ENCODE assay signal across 17 mouse cellular contexts in genomic region chr3:153605767-153606098, GRCm38 (mm10).
DNase-seq lines count a peak whose midpoint lies in the region; ATAC-seq lines count a peak whose summit lies in the region.
"Had no signal": no experiment of that assay in that cellular context is flagged by ENCODE, and none has a peak within 500 bp of the region (broad histone marks: within the 10 kb centered on the region; RNA-seq: fewer than 3 reads in every experiment).

No protein-coding gene starts in this region.

- intact Hi-C loops in heart, postnatal 36 days (cut with DNase I) = no loop called here

- no peak overlapping the region for H3K9ac ChIP-seq in forebrain, embryonic 12.5 days
- H3K9ac ChIP-seq in forebrain, embryonic 11.5 days (ENCODE audit: low read length) = no peak overlapping the region
- H3K9ac ChIP-seq in hindbrain, embryonic 11.5 days (ENCODE audit: low read depth, low read length) = no peak overlapping the region
- no peak overlapping the region for H3K9ac ChIP-seq in midbrain, embryonic 11.5 days (ENCODE audit: low read length)
- no peak overlapping the region for H3K9ac ChIP-seq in neural tube, embryonic 12.5 days
- H3K9ac ChIP-seq: embryonic facial prominence, embryonic 13.5 days; limb, embryonic 13.5 days; liver, embryonic 15.5 days had no signal

- ATAC-seq in forebrain, embryonic 12.5 days (ENCODE audit: low FRiP score) = 0 out of 2 replicates have a peak, but pooled peaks have one; percentile 23
- no peak for ATAC-seq in forebrain, embryonic 11.5 days (replicated peaks; ENCODE audit: low FRiP score)
- ATAC-seq in hindbrain, embryonic 11.5 days (ENCODE audit: low FRiP score) = peak; percentile 76
- ATAC-seq in midbrain, embryonic 11.5 days (ENCODE audit: low FRiP score) = no peak; the same call in 1 of the 2 replicates
- no peak; the same call in 1 of the 2 replicates for ATAC-seq in neural tube, embryonic 12.5 days (ENCODE audit: low FRiP score, low read depth)
- ATAC-seq: Patski had no signal

- H3K4me1 ChIP-seq in forebrain, embryonic 12.5 days = peaks cover 19% of the 10 kb centered on the region
- peaks cover 2% of the 10 kb centered on the region; the same call in 1 of the 2 replicates for H3K4me1 ChIP-seq in forebrain, embryonic 11.5 days (replicated peaks; ENCODE audit: control insufficient read depth, insufficient read depth, low read length)
- H3K4me1 ChIP-seq in hindbrain, embryonic 11.5 days (replicated peaks; ENCODE audit: control insufficient read depth, insufficient read depth, low read length) = no peaks in the 10 kb centered on the region
- H3K4me1 ChIP-seq in midbrain, embryonic 11.5 days (ENCODE audit: control insufficient read depth, insufficient read depth, low read length) = peaks cover 3% of the 10 kb centered on the region; the same call in 1 of the 2 replicates
- H3K4me1 ChIP-seq in neural tube, embryonic 12.5 days = peaks cover 25% of the 10 kb centered on the region
- H3K4me1 ChIP-seq: limb, embryonic 13.5 days had no signal

- 56% methylated on average over 11 of the region's 11 CpGs for WGBS in forebrain, embryonic 12.5 days
- 67% methylated on average over 11 of the region's 11 CpGs for WGBS in forebrain, embryonic 11.5 days
- WGBS in hindbrain, embryonic 11.5 days = 40% methylated on average over 11 of the region's 11 CpGs
- whole genome bisulfite sequencing in midbrain, embryonic 11.5 days = 75% methylated on average over 11 of the region's 11 CpGs
- 18% methylated on average over 11 of the region's 11 CpGs for WGBS in neural tube, embryonic 12.5 days

- no peak overlapping the region for H3K4me3 ChIP-seq in forebrain, embryonic 12.5 days (replicated peaks)
- no peak overlapping the region for H3K4me3 ChIP-seq in forebrain, embryonic 11.5 days (ENCODE audit: low read depth, low read length)
- no peak overlapping the region for H3K4me3 ChIP-seq in hindbrain, embryonic 11.5 days (ENCODE audit: low read depth, low read length)
- no peak overlapping the region for H3K4me3 ChIP-seq in midbrain, embryonic 11.5 days (ENCODE audit: low read depth, low read length)
- no peak overlapping the region for H3K4me3 ChIP-seq in neural tube, embryonic 12.5 days
- H3K4me3 ChIP-seq: embryonic facial prominence, embryonic 13.5 days; heart, adult 2 months; limb, embryonic 13.5 days; liver, embryonic 15.5 days had no signal

- H3K27me3 ChIP-seq in forebrain, embryonic 12.5 days = no peaks in the 10 kb centered on the region
- H3K27me3 ChIP-seq in forebrain, embryonic 11.5 days (ENCODE audit: control insufficient read depth, insufficient read depth, low read length) = no peaks in the 10 kb centered on the region
- no peaks in the 10 kb centered on the region for H3K27me3 ChIP-seq in hindbrain, embryonic 11.5 days (ENCODE audit: control insufficient read depth, insufficient read depth, low read length)
- no peaks in the 10 kb centered on the region for H3K27me3 ChIP-seq in midbrain, embryonic 11.5 days (ENCODE audit: control insufficient read depth, insufficient read depth, low read length)
- no peaks in the 10 kb centered on the region for H3K27me3 ChIP-seq in neural tube, embryonic 12.5 days (replicated peaks)
- H3K27me3 ChIP-seq: embryonic facial prominence, embryonic 13.5 days; limb, embryonic 13.5 days; liver, embryonic 15.5 days; Patski had no signal

- no peaks in the 10 kb centered on the region for H3K9me3 ChIP-seq in forebrain, embryonic 12.5 days
- no peaks in the 10 kb centered on the region for H3K9me3 ChIP-seq in forebrain, embryonic 11.5 days (ENCODE audit: control insufficient read depth, low read length)
- H3K9me3 ChIP-seq in hindbrain, embryonic 11.5 days (ENCODE audit: control insufficient read depth, low read length) = no peaks in the 10 kb centered on the region
- no peaks in the 10 kb centered on the region for H3K9me3 ChIP-seq in midbrain, embryonic 11.5 days (ENCODE audit: control insufficient read depth, low read length)
- no peaks in the 10 kb centered on the region for H3K9me3 ChIP-seq in neural tube, embryonic 12.5 days
- H3K9me3 ChIP-seq: embryonic facial prominence, embryonic 13.5 days; limb, embryonic 13.5 days; liver, embryonic 15.5 days had no signal

- no peaks in the 10 kb centered on the region for H3K36me3 ChIP-seq in forebrain, embryonic 12.5 days (replicated peaks)
- H3K36me3 ChIP-seq in forebrain, embryonic 11.5 days (ENCODE audit: control insufficient read depth, insufficient read depth, low read length) = no peaks in the 10 kb centered on the region
- no peaks in the 10 kb centered on the region for H3K36me3 ChIP-seq in hindbrain, embryonic 11.5 days (ENCODE audit: control insufficient read depth, insufficient read depth, low read length)
- H3K36me3 ChIP-seq in midbrain, embryonic 11.5 days (ENCODE audit: control insufficient read depth, insufficient read depth, low read length) = no peaks in the 10 kb centered on the region
- no peaks in the 10 kb centered on the region for H3K36me3 ChIP-seq in neural tube, embryonic 12.5 days
- H3K36me3 ChIP-seq: embryonic facial prominence, embryonic 13.5 days; limb, embryonic 13.5 days; liver, embryonic 15.5 days had no signal

- H3K4me2 ChIP-seq in forebrain, embryonic 12.5 days = no peak overlapping the region
- no peak overlapping the region for H3K4me2 ChIP-seq in forebrain, embryonic 11.5 days (ENCODE audit: low read depth, low read length, severe bottlenecking)
- H3K4me2 ChIP-seq in hindbrain, embryonic 11.5 days (replicated peaks; ENCODE audit: low read depth, low read length) = 0 out of 2 replicates have a peak overlapping the region, but pooled peaks have one; percentile 0
- H3K4me2 ChIP-seq in midbrain, embryonic 11.5 days = no peak overlapping the region
- peak overlapping the region; percentile 49 for H3K4me2 ChIP-seq in neural tube, embryonic 12.5 days (replicated peaks)
- H3K4me2 ChIP-seq: embryonic facial prominence, embryonic 13.5 days; limb, embryonic 13.5 days; liver, embryonic 15.5 days had no signal

- no peak for DNase-seq in forebrain, embryonic 11.5 days (ENCODE audit: low spot score)
- no peak for DNase-seq in hindbrain, embryonic 11.5 days (ENCODE audit: low spot score)
- no peak for DNase-seq in midbrain, embryonic 11.5 days (ENCODE audit: low spot score, missing footprints)
- no peak for DNase-seq in heart, postnatal 36 days
- DNase-seq in ovary, postnatal 10 days (ENCODE audit: low spot score) = no peak
- no peak for DNase-seq in cerebellum, postnatal 25 days
- DNase-seq: gastrocnemius, postnatal 10 days; heart, adult 2 months; kidney, adult 18-20 months; kidney, postnatal 36 days; lung, postnatal 10 days had no signal

- peak overlapping the region; percentile 31; the same call in 1 of the 2 replicates for H3K27ac ChIP-seq in forebrain, embryonic 12.5 days
- H3K27ac ChIP-seq in forebrain, embryonic 11.5 days (ENCODE audit: low read depth, low read length) = no peak overlapping the region
- peak overlapping the region; percentile 63 for H3K27ac ChIP-seq in hindbrain, embryonic 11.5 days (ENCODE audit: low read depth, low read length)
- 0 out of 2 replicates have a peak overlapping the region, but pooled peaks have one; percentile 14 for H3K27ac ChIP-seq in midbrain, embryonic 11.5 days (ENCODE audit: low read depth, low read length)
- peak overlapping the region; percentile 65 for H3K27ac ChIP-seq in neural tube, embryonic 12.5 days
- H3K27ac ChIP-seq: embryonic facial prominence, embryonic 13.5 days; heart, adult 2 months; limb, embryonic 13.5 days; liver, embryonic 15.5 days had no signal

Comparison
In these comparisons a context has a peak if more than half of its experiments do, and no peak if none do; other contexts are left out.
1. ATAC-seq: peak in forebrain, embryonic 12.5 days (single experiment) and hindbrain, embryonic 11.5 days (single experiment); none in forebrain, embryonic 11.5 days (single experiment), midbrain, embryonic 11.5 days (single experiment) and neural tube, embryonic 12.5 days (single experiment).
2. H3K4me2 ChIP-seq: peak in hindbrain, embryonic 11.5 days (single experiment) and neural tube, embryonic 12.5 days (single experiment); none in forebrain, embryonic 12.5 days (single experiment), forebrain, embryonic 11.5 days (single experiment) and midbrain, embryonic 11.5 days (single experiment).